Mouse (Mus musculus) heart, adult 2 months (tissue): ENCODE results near the gene Acbd6.

Experiments
- CTCF ChIP-seq: fragments of 200-600 bp; IDR thresholded peaks from 2 replicates; pipeline ENCODE4 v1.8.1; 2022; ENCODE audit warnings: antibody characterized with exemption, mild to moderate bottlenecking, moderate library complexity
- POLR2A ChIP-seq: fragments of 200-500 bp; IDR thresholded peaks from 2 replicates; pipeline ENCODE4 v1.6.1; 2011; ENCODE audit warnings: mild to moderate bottlenecking, low read depth, low read length, control low read depth; ENCODE audit not compliant: insufficient read depth

GRCm38 (mm10) chr1:155528405-155529119 is 29.4 kb upstream of the Acbd6 start:
- TF ChIP-seq POLR2A: no peak
- no peak for TF ChIP-seq CTCF
